Mouse (Mus musculus) megakaryocyte progenitor cell, adult 5-6 weeks (primary cell): ENCODE results near the gene Olfr328. TPM values are rescaled to one million over a fixed set of nuclear protein-coding genes. Genes with fewer than 3 reads are reported as not detected.

ENCODE experiments used
- total RNA-seq, 2 experiments: library from RNA; stranded (forward) in 1 of 2; stranded (reverse) in 1 of 2; fragments of 157-497, 149-512 nt in 1 of 2; fragments of 200-1000 nt in 1 of 2; gene quantifications; 2 replicates each; pipeline versions ENCODE4 v1.2.3 to v1.2.4; 2015 to 2017

The Olfr328 gene
- total RNA-seq, 2 experiments from 2014 or later = not detected

Other genes starting within 250 kb of the Olfr328 start
- gene Zfp692, start 248.6 kb downstream of the Olfr328 start, total RNA-seq (2015) = 22.7 and 27.3 TPM in 2 replicates
- 33.0 and 36.8 TPM in 2 replicates for gene Zfp692, start 248.6 kb downstream of the Olfr328 start, total RNA-seq (2017)
- 31.0 and 31.6 TPM in 2 replicates for gene Zfp672, start 225.3 kb downstream of the Olfr328 start, total RNA-seq (2015)
- 23.2 and 26.4 TPM in 2 replicates for gene Zfp672, start 225.3 kb downstream of the Olfr328 start, total RNA-seq (2017)
- gene Sh3bp5l, start 224.9 kb downstream of the Olfr328 start, total RNA-seq (2015) = 2.5 and 4.1 TPM in 2 replicates
- gene Sh3bp5l, start 224.9 kb downstream of the Olfr328 start, total RNA-seq (2017) = 12.8 and 31.6 TPM in 2 replicates
- not detected in 2 replicates for gene Lypd8, start 176.6 kb downstream of the Olfr328 start, total RNA-seq (2015)
- not detected in 2 replicates for gene Lypd8, start 176.6 kb downstream of the Olfr328 start, total RNA-seq (2017)
- gene 1810065E05Rik, start 134.5 kb downstream of the Olfr328 start, total RNA-seq (2015) = not detected in 2 replicates
- gene 1810065E05Rik, start 134.5 kb downstream of the Olfr328 start, total RNA-seq (2017) = not detected in 2 replicates
- gene Gm12253, start 123.1 kb downstream of the Olfr328 start, total RNA-seq (2015) = not detected in 2 replicates
- not detected in 2 replicates for gene Gm12253, start 123.1 kb downstream of the Olfr328 start, total RNA-seq (2017)
- gene Lypd9, start 102.7 kb downstream of the Olfr328 start, total RNA-seq (2015) = not detected in 2 replicates
- not detected in 2 replicates for gene Lypd9, start 102.7 kb downstream of the Olfr328 start, total RNA-seq (2017)
- not detected in 2 replicates for gene Olfr30, start 93.4 kb downstream of the Olfr328 start, total RNA-seq (2015)
- gene Olfr30, start 93.4 kb downstream of the Olfr328 start, total RNA-seq (2017) = not detected in 2 replicates
- gene Olfr332, start 63.1 kb downstream of the Olfr328 start, total RNA-seq (2015) = not detected in 2 replicates
- not detected in 2 replicates for gene Olfr332, start 63.1 kb downstream of the Olfr328 start, total RNA-seq (2017)
- gene Olfr331, start 53.1 kb downstream of the Olfr328 start, total RNA-seq (2015) = not detected in 2 replicates
- gene Olfr331, start 53.1 kb downstream of the Olfr328 start, total RNA-seq (2017) = not detected in 2 replicates
- gene Olfr330, start 20.8 kb downstream of the Olfr328 start, total RNA-seq (2015) = not detected in 2 replicates
- gene Olfr330, start 20.8 kb downstream of the Olfr328 start, total RNA-seq (2017) = not detected in 2 replicates
- not detected in 2 replicates for gene Olfr329-ps, start 9.2 kb downstream of the Olfr328 start, total RNA-seq (2015)
- not detected in 2 replicates for gene Olfr329-ps, start 9.2 kb downstream of the Olfr328 start, total RNA-seq (2017)
- gene Olfr224, start 14.9 kb upstream of the Olfr328 start, total RNA-seq (2015) = not detected in 2 replicates
- gene Olfr224, start 14.9 kb upstream of the Olfr328 start, total RNA-seq (2017) = not detected in 2 replicates
- gene Olfr325, start 22.1 kb upstream of the Olfr328 start, total RNA-seq (2015) = not detected in 2 replicates
- gene Olfr325, start 22.1 kb upstream of the Olfr328 start, total RNA-seq (2017) = not detected in 2 replicates
- gene Olfr324, start 39.5 kb upstream of the Olfr328 start, total RNA-seq (2015) = not detected in 2 replicates
- gene Olfr324, start 39.5 kb upstream of the Olfr328 start, total RNA-seq (2017) = not detected in 2 replicates
- gene 2210407C18Rik, start 60.4 kb upstream of the Olfr328 start, total RNA-seq (2015) = not detected in 2 replicates
- gene 2210407C18Rik, start 60.4 kb upstream of the Olfr328 start, total RNA-seq (2017) = not detected in 2 replicates
- gene Olfr323, start 74.9 kb upstream of the Olfr328 start, total RNA-seq (2015) = not detected in 2 replicates
- not detected in 2 replicates for gene Olfr323, start 74.9 kb upstream of the Olfr328 start, total RNA-seq (2017)
- gene Trim58, start 84.8 kb upstream of the Olfr328 start, total RNA-seq (2015) = 1.8 and 3.5 TPM in 2 replicates
- gene Trim58, start 84.8 kb upstream of the Olfr328 start, total RNA-seq (2017) = 0.27 and 1.2 TPM in 2 replicates
- gene Olfr322, start 103.1 kb upstream of the Olfr328 start, total RNA-seq (2015) = not detected in 2 replicates
- not detected in 2 replicates for gene Olfr322, start 103.1 kb upstream of the Olfr328 start, total RNA-seq (2017)
- gene Olfr320, start 125.5 kb upstream of the Olfr328 start, total RNA-seq (2015) = not detected in 2 replicates
- not detected in 2 replicates for gene Olfr320, start 125.5 kb upstream of the Olfr328 start, total RNA-seq (2017)
- gene Olfr319, start 143.5 kb upstream of the Olfr328 start, total RNA-seq (2015) = not detected in 2 replicates
- not detected in 2 replicates for gene Olfr319, start 143.5 kb upstream of the Olfr328 start, total RNA-seq (2017)
- gene Olfr318, start 168.4 kb upstream of the Olfr328 start, total RNA-seq (2015) = not detected in 2 replicates
- gene Olfr318, start 168.4 kb upstream of the Olfr328 start, total RNA-seq (2017) = not detected in 2 replicates
- not detected in 2 replicates for gene Olfr317, start 183.6 kb upstream of the Olfr328 start, total RNA-seq (2015)
- gene Olfr317, start 183.6 kb upstream of the Olfr328 start, total RNA-seq (2017) = not detected in 2 replicates
- not detected in 2 replicates for gene Olfr316, start 197.1 kb upstream of the Olfr328 start, total RNA-seq (2015)
- gene Olfr316, start 197.1 kb upstream of the Olfr328 start, total RNA-seq (2017) = not detected in 2 replicates
- not detected in 2 replicates for gene Olfr315, start 217.6 kb upstream of the Olfr328 start, total RNA-seq (2015)
- not detected in 2 replicates for gene Olfr315, start 217.6 kb upstream of the Olfr328 start, total RNA-seq (2017)
- not detected in 2 replicates for gene Olfr314, start 227.3 kb upstream of the Olfr328 start, total RNA-seq (2015)
- not detected in 2 replicates for gene Olfr314, start 227.3 kb upstream of the Olfr328 start, total RNA-seq (2017)
- not detected in 2 replicates for gene Fam183b, start 246.3 kb upstream of the Olfr328 start, total RNA-seq (2015)
- not detected in 2 replicates for gene Fam183b, start 246.3 kb upstream of the Olfr328 start, total RNA-seq (2017)